Mouse (Mus musculus) intestine, postnatal 0 days (tissue): ENCODE measurements around the gene Dmrt1. TPM values are rescaled to one million over a fixed set of nuclear protein-coding genes. Genes with fewer than 3 reads are reported as not detected.
A peak's percentile ranks its signal among the peaks of the same experiment; 100 is the strongest.
"Not testable (repeated sequence)": the region's sequence is repeated elsewhere in the genome, so short reads cannot be mapped to it uniquely, and the experiment has no call there.

Source experiments
- ATAC-seq: fragments of 200-750 bp; cut with Nextera tagmentation; 2 replicates; pipeline ENCODE4 v1.8.0; 2017; ENCODE audit warnings: mild to moderate bottlenecking, moderate TSS enrichment, moderate library complexity
- H3K27ac ChIP-seq: fragments of 300-500 bp; sonication (generic); 2 replicates; pipeline ENCODE4 v1.5.1; 2014; ENCODE audit warnings: mild to moderate bottlenecking, low read depth, low read length, moderate library complexity
- H3K27me3 ChIP-seq: fragments of 300-500 bp; sonication (generic); replicated peaks from 2 replicates; pipeline ENCODE4 v1.6.1; 2014; ENCODE audit warnings: low read length, mixed read lengths; ENCODE audit not compliant: control insufficient read depth, insufficient read depth
- H3K36me3 ChIP-seq: fragments of 300-500 bp; sonication (generic); 2 replicates; pipeline ENCODE4 v1.6.1; 2014; ENCODE audit warnings: mild to moderate bottlenecking, moderate library complexity; ENCODE audit not compliant: control insufficient read depth, insufficient read depth
- H3K4me1 ChIP-seq: fragments of 300-500 bp; sonication (generic); replicated peaks from 2 replicates; pipeline ENCODE4 v1.6.1; 2014; ENCODE audit warnings: antibody characterized with exemption, low read length, mixed read lengths; ENCODE audit not compliant: control insufficient read depth, insufficient read depth
- H3K4me2 ChIP-seq: fragments of 300-500 bp; sonication (generic); replicated peaks from 2 replicates; pipeline ENCODE4 v1.6.1; 2014; ENCODE audit warnings: low read depth, mild to moderate bottlenecking, moderate library complexity
- H3K4me3 ChIP-seq: fragments of 300-500 bp; sonication (generic); 2 replicates; pipeline ENCODE4 v1.5.1; 2014; ENCODE audit warnings: low read depth, low read length
- H3K9ac ChIP-seq: fragments of 300-500 bp; sonication (generic); 2 replicates; pipeline ENCODE4 v1.6.1; 2014; ENCODE audit warnings: mild to moderate bottlenecking, low read depth, low read length
- H3K9me3 ChIP-seq: fragments of 300-500 bp; sonication (generic); 2 replicates; pipeline ENCODE4 v1.6.1; 2016; ENCODE audit warnings: mixed run types; ENCODE audit not compliant: control insufficient read depth
- CTCF ChIP-seq: sonication (generic); IDR thresholded peaks from 2 replicates; pipeline ENCODE4 v1.5.1; 2016; ENCODE audit warnings: low read depth, mild to moderate bottlenecking, control low read depth, antibody characterized with exemption, moderate library complexity
- WGBS: fragments of 180-500 bp; shearing (Covaris S2); extraction: QIAGEN DNeasy Blood & Tissue Kit; methylation state at CpG from one replicate; pipeline ENCODE4 v1.1.7; 2014; 5-methylcytosine and 5-hydroxymethylcytosine counted together
- polyA plus RNA-seq: library from polyadenylated mRNA; unstranded; fragments of >200 nt; fragmentation: Nextera tagmentation; extraction: Ambion mirVana; gene quantifications from 2 replicates; pipeline ENCODE4 v1.2.1, GENCODE M21; 2015

Gene Dmrt1
- polyA plus RNA-seq = not detected in 2 replicates

DNA sequence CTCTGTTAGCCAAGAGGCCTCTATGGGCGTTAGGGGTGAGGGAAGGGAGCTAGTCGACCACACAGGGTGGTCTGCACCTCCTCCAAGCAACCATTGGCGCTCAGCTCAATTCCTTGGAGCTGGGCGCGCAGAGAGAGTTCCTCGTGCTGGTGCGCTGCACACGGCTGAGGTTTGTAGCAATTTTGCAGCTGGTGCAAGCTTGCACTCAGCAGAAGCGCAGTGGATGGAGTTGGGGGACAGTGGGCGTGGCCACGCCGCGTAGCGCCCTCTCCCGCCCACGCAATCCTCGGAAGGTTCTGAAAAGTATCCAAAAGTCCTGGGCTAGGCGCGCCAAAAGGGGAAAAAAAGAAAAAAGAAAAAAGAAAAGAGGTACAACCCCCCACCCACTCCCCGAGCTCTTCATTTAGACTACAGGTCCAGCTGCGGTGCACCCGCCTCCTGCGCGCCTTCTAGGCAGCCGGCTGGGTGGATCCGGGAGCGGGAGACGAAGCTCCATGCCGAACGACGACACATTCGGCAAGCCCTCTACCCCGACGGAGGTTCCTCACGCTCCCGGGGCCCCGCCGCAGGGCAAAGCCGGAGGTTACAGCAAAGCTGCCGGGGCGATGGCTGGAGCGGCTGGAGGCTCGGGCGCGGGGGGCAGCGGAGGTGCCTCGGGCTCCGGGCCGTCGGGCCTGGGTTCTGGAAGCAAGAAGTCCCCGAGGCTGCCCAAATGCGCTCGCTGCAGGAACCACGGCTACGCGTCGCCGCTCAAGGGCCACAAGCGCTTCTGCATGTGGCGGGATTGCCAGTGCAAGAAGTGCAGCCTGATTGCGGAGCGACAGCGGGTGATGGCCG lies at the start of gene Dmrt1:
Gene Dmrt1 (plus strand): TSS at position 259 of the 837 bp plus-strand sequence.
- no peak for TF ChIP-seq CTCF
- H3K4me1 ChIP-seq = no peaks in the 10 kb centered on the region
- H3K36me3 ChIP-seq = no peaks in the 10 kb centered on the region
- H3K27ac ChIP-seq = no peak within 1 kb of the TSS
- ATAC-seq = no peak
- H3K4me2 ChIP-seq = peak within 1 kb of the TSS; percentile 57
- H3K27me3 ChIP-seq = peaks cover 71% of the 10 kb centered on the region
- no peak within 1 kb of the TSS for H3K9ac ChIP-seq
- WGBS = 1% methylated on average over 64 of the region's 64 CpGs
- no peaks in the 10 kb centered on the region for H3K9me3 ChIP-seq
- H3K4me3 ChIP-seq = peak within 1 kb of the TSS; percentile 32

DNA sequence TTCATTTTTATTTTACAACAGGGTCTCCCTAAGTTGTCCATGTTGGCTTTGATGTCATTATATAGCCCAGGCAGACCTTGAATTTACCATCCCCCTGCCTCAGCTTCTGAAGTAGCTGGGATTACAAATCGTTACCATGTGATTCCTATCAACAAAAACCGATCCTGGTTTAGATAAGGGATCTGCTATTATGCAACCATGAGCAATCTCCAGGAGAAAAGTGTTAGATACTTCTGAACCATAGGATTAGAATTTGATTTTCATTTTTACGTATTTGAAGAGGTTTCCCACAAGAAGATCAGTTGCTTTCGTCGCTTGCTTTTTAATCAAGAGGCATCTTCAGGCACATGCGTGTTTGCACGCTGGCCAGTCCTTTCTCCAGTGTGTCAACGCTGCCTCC lies 44.7 kb upstream of the Dmrt1 start:
- Histone ChIP-seq H3K27me3 (no peaks in the 10 kb centered on the region), H3K4me3 (no peak overlapping the region), H3K27ac (no peak overlapping the region), H3K36me3 (no peaks in the 10 kb centered on the region), H3K9ac (no peak overlapping the region), H3K4me1 (no peaks in the 10 kb centered on the region), H3K9me3 (no peaks in the 10 kb centered on the region), H3K4me2 (no peak overlapping the region)
- 81% methylated on average over 8 of the region's 8 CpGs for WGBS
- no peak for TF ChIP-seq CTCF
- no peak for ATAC-seq

DNA sequence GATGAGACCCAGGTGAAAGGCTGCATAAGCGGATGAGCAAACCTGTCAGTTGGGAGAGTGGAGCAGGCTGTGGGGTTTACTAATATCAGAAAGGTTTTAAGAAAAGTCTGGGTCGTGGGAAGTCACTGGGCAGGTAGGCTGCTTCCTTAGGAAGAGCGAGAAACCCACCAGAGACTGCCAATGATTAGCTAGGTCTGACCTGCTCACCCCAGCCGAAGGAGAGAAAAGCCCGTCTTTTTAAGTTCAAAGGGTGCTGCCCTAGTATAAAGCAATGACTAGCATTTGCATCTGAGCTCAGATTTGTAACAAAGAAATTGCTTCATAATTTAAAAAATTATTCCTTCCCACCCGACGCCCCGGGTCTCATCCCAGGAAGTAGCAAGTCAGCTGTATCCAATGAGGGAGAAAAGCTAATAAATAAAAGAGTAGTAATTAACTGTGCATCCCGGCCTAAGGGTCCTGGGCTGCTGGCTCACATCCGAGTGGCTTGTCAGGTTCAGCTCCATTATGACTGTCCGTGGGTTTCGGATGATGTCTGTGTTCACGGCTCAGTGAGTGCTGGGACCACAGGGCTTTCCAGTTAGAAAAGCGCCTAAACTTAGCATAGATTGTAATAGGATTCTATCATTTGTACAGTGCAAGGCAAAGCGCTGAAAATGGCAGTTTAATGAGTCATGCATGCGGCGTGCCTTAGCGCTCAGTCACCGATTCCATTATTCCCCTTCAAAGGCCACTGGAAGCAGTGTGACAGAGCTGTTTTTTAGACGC lies 43.7 kb upstream of the Dmrt1 start:
- H3K4me1 ChIP-seq = no peaks in the 10 kb centered on the region
- no peak overlapping the region for H3K4me3 ChIP-seq
- TF ChIP-seq CTCF = no peak
- 71% methylated on average over 20 of the region's 20 CpGs for WGBS
- no peaks in the 10 kb centered on the region for H3K27me3 ChIP-seq
- no peak overlapping the region for H3K4me2 ChIP-seq
- H3K9ac ChIP-seq = no peak overlapping the region
- H3K36me3 ChIP-seq = no peaks in the 10 kb centered on the region
- ATAC-seq = no peak
- H3K27ac ChIP-seq = no peak overlapping the region
- H3K9me3 ChIP-seq = no peaks in the 10 kb centered on the region

DNA sequence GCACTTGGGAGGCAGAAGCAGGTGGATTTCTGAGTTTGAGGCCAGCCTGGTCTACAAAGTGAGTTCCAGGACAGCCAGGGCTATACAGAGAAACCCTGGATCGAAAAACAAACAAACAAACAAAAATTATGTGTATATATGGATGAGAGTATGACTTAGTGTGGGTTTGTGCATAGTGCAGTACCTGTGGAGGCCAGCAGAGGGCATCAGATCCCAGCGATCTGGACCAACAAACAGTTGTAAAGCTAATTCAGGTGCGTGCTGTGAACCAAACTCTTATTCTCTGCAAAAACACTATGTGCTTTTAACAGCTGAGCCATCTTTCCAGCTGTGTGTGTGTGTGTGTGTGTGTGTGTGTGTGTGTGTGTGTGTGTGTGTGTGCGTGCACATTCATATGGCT lies 29.6 kb upstream of the Dmrt1 start:
- not testable (repeated sequence) for ATAC-seq, H3K36me3 ChIP-seq, H3K27ac ChIP-seq, H3K4me3 ChIP-seq, H3K4me1 ChIP-seq, H3K4me2 ChIP-seq, H3K27me3 ChIP-seq, H3K9me3 ChIP-seq, H3K9ac ChIP-seq
- WGBS = 63% methylated on average over 4 of the region's 4 CpGs
- peak; percentile 65 for TF ChIP-seq CTCF

DNA sequence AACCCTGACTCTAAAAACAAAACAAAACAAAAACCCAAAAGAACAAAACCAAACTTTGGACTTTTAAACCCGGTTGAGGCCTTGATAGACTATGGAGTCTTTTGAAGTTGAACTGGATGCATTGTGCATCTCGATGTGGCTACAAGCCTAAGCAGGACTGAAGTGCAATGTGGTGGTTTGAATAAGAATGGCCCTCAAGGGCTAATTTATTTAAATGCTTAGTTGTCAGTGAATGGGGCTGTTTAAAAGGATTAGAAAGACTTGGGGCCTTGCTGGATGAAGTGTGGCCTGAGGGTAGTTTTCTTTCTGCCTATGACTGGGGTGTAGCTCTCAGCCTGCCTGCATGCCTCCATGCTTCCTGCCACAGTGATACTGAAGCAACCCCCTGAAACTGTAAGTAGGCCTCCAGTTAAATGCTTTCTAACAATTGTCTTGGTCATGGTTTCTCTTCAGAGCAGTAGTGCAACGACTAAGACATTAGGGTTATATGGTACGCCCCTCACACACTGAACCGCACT lies 26.2 kb upstream of the Dmrt1 start:
- H3K27me3 ChIP-seq = no peaks in the 10 kb centered on the region
- H3K9me3 ChIP-seq = no peaks in the 10 kb centered on the region
- H3K4me1 ChIP-seq = no peaks in the 10 kb centered on the region
- no peaks in the 10 kb centered on the region for H3K36me3 ChIP-seq
- no peak overlapping the region for H3K27ac ChIP-seq
- WGBS = 90% methylated on average over 5 of the region's 5 CpGs
- no peak overlapping the region for H3K4me2 ChIP-seq
- ATAC-seq = no peak
- no peak overlapping the region for H3K4me3 ChIP-seq
- no peak overlapping the region for H3K9ac ChIP-seq
- no peak for TF ChIP-seq CTCF

GRCm38 (mm10) chr19:25480820-25481219 lies 24.6 kb upstream of the Dmrt1 start:
- Histone ChIP-seq H3K36me3 (no peaks in the 10 kb centered on the region), H3K9ac (no peak overlapping the region), H3K4me2 (no peak overlapping the region), H3K27me3 (no peaks in the 10 kb centered on the region), H3K4me3 (no peak overlapping the region), H3K27ac (no peak overlapping the region), H3K4me1 (no peaks in the 10 kb centered on the region), H3K9me3 (no peaks in the 10 kb centered on the region)
- ATAC-seq = no peak
- 91% methylated on average over 6 of the region's 6 CpGs for WGBS
- TF ChIP-seq CTCF = no peak
